Mouse (Mus musculus): ENCODE results near the gene Plppr2.

The Plppr2 gene

DNA sequence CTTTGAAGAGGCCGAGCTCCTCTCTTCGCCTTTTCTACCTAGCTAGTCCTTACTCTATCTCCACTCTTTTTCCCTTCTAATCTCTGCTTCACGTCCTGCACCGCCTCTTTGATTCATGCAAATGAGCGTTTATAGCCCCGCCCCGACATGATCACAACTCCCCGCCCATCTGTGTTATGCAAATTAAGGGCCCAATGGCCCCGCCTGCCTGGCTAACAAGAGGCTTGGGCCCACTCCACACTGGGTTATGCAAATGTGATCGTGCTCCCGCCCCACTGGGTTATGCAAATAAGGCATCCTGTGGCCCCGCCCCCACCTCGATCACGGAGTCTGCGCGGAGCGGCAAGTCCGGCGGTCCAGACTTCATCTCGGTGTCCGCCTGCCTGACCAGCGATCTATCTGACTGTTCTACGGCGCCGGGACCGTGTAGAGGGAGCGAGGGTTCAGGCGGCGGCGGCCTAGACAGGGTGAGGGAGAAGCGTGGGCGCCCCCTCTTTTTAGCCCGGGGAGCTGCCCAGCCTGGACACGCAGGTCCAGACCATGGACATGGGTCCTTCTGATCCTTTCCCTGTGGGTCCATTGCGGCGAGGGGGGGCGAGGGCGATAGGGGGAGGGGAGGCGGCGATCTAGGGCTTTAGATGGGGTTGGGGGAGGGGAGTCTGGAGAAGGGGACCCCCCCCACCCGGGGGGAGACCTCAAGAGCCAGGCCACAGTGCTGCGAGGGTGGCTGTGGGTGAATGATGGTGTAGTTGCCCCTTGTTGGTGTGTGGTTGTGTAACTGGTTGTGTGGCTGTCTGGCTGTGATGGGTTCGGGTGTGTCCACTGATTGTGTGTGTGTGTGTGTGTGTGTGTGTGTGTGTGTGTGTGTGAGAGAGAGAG lies at the start of gene Plppr2:
Gene Plppr2 (plus strand): TSS at position 342 of the 879 bp plus-strand sequence.
- DNase-seq (ENCODE audit: low spot score in 2 of 2): peak; percentile 94 to 97

DNA sequence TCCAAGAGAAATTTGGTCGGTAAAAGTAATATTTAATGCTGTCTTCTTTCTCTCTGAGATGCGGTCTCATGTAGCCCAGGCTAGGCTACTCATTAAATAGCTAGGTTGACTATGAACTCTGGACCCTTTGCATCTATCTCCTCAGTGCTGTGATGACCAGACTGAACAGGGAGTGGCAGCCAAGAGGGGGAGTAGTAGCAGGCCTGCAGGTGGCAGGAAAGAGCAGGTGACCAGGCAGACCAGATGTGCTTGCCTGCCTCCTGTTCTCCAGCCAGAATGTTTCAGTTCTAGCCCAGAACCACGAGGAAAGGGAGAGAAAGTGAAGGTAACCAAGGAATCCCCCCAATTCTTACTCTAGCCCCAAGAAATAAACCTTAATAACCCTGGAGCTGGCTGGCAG lies 47.6 kb upstream of the Plppr2 start:
- DNase-seq (ENCODE audit: low spot score in 2 of 2): no peak

DNA sequence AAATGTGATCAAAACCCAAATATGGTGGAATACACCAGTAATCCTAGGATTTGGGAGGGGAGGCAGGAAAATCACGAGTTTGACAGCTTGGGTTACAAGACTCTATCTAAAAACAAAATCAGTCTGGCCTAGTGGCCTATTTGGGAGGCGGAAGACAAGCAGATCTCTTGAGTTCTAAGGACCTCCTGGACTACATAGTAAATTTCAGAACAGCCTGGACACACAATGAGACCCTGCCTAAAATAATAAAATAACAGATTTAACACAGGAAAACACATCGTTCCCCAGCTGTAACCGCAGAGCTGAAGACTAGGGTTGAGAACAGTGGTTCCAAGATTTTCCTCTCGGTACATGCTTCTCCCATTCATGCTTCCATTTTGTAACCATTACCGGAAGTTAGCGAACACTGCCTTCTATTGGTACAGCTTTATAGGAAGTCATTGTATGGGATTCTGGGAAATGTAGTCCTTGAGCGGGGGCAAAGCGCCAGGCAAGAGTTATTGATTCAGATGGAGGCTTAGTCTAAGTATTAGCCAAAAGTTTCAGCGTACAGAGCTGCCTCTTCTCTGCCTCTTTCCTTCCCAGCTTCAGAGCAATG lies 35.5 kb upstream of the Plppr2 start:
- DNase-seq (ENCODE audit: low spot score in 2 of 2): no peak

DNA sequence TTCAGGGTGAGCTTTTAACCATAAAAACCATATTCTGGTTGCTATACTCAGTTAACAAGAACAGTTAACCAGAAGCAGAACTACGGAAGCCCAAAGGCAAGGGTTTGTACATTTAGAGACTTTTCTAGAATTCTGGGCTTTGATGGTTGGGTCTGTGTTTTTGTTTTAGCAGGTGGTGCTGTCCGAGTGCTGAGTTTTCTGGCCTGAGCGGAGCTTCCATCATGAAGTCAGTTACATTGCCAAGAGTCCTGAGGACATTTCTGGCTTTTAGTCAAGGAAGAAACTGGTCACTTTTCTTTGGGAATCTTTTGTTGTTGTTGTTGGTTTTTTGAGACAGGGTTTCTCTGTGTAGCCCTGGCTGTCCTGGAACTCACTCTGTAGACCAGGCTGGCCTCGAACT lies 32.8 kb upstream of the Plppr2 start:
- no peak for DNase-seq (ENCODE audit: low spot score in 2 of 2)

DNA sequence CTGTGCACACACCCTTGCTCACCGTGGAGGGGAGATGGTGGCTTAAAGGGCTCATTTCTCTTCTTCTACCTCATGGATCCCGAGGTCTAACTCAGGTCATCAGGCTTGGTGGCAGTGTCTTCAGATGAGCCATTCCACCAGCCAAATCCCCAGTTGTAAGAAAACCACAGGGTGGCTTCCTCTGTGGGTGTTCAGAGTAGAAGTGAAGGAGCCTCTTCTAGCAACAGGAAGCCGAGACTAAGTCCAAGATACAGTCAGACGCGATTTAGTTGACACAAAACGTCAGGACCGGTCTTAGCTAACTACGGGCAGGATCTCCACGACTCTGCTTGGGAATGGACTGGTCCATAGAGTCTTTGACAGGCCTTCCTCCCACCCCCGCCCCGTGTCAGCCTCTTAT lies 28.6 kb upstream of the Plppr2 start:
- no peak for DNase-seq (ENCODE audit: low spot score in 2 of 2)

DNA sequence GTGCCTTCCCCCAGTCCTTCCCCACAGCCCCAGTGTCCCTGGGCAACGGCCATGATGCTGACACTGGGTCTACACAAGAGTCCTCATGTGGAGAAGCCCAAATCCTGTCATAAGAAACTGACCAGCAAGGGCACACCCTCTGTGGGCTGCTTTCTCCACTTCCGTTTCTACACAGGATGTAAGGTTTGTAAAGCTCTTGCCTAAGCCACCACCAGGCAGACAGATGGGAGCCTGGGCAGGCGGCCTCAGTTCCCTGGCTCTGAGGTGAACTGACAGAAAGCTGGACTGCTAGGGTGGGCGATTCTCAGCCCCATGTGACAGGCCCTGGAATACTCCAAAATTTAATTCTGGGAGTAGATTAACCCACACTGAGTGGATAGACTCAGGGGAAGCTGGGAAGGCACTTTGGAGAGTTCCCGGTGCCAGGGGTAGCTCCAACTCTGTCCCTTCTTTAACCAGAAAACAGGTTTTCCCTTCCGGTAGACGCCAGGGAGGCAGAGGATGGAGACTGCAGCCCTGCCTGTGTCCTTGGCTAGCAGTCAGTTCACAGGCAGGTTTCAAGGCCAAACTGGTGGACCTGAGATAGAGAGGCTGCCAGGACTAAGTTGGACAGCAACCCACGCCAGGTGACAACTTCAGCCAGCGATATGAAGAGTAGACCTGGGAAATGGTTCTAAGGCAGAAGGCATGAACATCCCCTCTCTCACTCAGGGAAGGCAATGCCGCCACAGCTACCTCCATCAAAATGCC lies 27.2 kb upstream of the Plppr2 start:
- no peak for DNase-seq (ENCODE audit: low spot score in 2 of 2)

DNA sequence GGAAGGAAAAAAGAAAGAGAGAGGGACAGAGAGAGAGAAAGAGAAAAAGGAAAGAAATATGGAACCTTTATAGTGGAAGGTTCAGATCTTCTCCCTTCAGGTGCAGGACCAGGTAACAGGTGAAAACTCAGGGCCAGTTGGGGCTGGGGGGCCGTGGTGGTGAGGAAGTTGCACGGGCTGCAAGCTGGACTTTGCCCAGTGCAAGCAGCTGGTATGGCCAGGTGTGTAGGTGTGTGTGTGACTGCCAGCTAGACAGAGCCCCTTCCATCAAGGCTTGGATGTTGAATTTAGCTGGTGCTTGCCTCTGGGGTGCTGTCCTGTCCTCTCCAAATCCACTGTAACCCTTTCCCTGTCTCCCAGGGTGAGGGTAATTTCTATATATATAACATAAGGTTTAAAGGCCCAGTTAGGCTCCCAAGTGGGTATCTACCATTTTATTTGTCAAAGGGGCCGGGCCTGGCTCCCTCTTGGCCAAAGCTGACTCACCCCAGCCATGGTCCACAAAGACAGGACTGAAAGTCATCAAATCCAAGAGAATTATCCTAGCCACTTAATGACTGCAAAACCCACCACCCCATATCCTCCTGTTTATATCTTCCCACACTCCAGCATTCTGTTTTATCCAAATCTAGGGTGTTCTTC lies 19.9 kb upstream of the Plppr2 start:
- DNase-seq (ENCODE audit: low spot score in 2 of 2): no peak

DNA sequence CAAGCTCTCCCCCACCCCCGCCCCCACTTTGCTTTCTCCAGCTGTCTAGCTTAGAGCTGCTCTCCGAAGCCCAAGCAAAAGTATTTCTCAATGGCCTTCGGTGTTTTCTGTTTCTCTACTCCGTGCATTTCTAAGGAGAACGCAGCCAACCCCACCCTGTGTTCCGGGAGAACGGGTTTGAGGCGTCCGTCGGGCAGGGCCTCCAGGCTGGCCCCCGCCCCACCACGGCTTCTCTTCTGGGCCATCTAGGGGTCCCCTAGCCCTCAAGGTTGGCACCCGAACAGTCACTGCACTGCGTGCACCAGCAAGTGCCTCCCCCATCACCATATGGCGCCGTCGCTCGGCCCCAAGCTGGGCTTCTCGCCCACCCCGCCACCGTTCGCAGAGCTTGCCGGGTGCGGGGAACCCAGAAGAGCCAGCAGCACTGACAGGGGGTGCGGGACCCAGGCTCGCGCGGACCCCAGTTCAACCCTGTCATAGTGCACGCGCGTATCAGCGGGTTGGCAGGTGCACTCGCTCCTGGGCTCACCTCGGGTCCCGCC lies 19.3 kb upstream of the Plppr2 start:
- peak in 1 of 2 experiments; percentile 34 for DNase-seq (ENCODE audit: low spot score in 2 of 2)

DNA sequence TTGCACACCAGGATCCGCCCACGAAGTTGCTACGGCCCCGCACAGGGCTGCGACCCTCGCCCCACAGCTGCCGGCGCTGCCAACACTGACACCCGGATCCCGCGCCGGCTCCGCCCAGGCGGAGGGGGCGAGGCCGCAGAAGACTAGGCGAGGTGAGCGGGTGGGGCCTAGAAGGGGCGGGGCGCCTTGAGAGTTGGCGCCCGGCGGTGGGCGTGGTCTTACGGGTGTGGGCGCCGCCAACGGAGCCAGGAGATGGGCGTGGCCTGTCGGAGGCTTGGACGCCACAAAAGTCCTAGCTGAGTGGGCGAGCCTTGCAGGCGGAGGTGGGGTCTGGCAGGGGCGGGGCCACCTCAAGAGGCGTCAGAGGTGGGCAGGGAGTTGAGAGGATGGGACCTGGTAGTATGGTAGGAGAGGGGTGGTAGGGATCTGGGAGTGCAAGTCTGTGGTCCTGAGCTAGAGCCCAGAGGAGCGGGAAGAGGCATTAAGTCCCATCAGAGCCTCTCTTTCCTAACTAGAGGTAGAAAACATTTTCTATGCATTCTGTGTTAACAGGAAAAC lies 18.7 kb upstream of the Plppr2 start, which contains the start of gene Rab3d:
Gene Rab3d (minus strand): TSS at position 158 of the 558 bp plus-strand sequence.
- peak; percentile 95 to 96 for DNase-seq (ENCODE audit: low spot score in 2 of 2)

DNA sequence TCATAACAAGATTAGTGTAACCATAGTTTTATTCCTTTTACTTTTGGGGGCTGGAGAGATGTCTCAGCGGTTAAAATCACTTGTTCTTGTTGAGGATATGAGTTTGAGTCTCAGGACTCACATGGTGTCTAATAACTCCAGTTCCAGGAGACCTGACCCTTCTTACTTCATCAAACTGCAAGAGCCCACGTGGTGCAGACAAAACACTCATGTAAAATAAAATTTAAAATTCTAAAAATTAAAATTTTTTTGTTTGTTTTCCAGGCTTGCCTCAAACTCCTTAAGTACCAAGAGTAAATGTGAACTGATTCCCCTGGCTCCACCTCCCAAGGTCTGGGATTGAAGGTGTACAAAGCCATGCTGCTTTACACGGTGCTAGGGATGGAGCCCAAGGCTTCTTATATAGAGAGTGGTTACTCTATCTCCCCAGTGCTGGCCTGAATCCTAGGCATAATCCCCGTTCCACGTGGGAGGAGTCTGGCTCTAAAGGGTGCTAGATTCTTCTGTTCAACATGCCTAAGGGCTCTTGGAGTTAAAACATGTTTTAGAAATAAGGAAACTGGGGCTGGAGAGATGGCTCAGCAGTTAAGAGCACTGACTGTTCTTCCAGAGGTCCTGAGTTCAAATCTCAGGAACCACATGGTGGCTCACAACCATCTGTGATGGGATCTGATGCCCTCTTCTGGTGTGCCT lies 18.0 kb upstream of the Plppr2 start:
- no peak for DNase-seq (ENCODE audit: low spot score in 2 of 2)

DNA sequence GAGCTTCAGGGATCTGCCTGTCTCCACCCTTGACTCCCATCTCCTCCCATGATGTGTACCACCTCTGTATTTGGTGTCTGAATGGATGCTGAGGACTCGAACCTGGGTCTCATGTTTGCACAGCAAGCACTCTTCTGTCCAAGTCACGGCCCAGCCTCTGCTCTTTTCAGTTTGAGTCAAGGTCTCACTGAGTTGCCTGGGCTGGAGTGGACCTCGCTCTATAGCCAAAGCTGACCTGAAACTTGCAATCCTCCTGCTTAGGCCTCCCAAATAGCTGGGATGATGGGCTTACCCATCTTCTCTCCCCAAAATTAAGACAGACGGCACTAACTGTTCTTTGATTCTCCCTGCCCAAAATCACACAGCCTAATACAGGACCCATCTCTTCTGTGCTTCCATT lies 13.8 kb upstream of the Plppr2 start:
- no peak for DNase-seq (ENCODE audit: low spot score in 2 of 2)

DNA sequence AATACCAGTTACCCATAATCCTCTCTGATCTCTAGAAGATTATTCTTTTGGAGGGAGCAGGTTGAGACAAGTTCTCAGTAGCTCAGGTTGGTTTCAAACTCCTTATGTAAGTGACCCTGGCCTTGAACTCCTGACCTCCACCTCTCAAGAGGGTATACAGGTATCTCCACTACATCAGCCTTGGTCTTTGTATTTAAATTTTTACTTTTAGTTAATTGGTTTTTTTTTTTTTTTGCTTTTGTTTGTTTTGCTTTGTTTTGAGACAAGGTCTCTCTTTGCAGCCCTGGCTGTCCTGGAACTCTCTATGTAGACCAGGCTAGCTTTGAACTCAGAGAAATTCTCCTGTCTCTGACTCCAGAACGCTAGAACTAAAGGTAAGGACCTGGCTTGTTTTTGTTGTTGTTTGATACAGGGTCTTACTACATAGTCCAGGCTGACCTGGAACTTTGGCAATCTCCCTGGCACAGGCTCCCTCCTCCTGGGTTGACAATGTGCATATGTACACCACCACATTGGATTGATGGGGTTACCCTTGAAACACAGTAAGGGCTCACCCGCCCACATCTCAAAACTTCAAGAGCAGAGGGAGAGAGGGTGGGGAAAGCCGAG lies 13.2 kb upstream of the Plppr2 start:
- DNase-seq (ENCODE audit: low spot score in 2 of 2): no peak

DNA sequence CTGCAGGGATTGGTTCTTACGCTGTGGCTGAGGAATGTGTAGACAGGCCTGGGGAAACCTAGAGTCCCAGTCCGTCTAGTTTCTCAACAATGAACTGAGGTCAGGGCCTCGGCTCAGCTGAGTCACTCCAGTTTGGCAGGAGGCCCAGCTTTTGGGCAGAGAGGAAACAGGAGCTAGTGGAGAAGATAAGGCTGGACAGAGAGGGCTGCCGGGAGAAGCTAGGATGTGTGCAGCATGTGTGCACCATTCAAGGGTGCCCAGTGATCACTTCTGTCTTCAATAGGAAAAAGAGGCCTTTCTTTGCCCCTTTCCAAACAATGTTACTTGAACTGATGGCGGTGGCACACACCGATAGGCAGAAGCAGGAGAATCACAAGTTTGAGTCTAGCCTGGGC lies 12.7 kb upstream of the Plppr2 start:
- DNase-seq (ENCODE audit: low spot score in 2 of 2): peak; percentile 87 to 90

DNA sequence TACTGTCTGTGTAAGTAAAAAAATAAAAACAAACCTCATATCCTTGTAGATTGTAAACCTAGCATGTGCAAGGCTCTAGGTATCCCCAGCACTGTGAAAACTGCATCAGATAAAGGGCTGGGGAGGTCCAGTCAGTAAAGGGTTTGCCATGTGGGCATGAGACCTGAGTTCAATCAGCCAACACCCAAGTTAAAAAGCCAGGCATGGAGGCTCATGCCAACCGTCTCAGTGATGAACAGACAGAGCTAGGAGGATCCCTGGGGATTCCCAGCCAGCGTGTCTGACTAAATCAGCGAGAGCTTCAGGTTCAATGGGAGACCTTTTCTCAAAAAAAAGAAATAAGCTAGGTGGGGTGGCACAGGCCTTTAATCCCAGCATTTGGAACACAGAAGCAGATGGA lies 11.8 kb upstream of the Plppr2 start:
- DNase-seq (ENCODE audit: low spot score in 2 of 2): no peak

DNA sequence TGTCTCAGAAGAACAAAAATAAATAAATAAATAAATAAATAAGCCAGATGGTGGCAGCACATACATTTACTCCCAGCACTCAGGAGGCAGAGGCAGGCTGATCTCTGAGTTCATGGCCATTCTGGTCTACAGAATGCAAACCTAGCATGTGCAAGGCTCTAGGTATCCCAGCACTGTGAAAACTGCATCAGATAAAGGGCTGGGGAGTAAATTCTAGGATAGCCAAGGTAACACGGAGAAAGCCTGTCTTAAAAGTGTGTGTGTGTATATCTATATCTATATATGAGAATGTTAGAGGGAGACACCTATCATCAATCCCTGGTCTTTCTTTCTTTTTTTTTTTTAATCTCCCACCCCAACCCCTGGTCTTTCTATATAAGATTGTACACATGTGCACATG lies 11.3 kb upstream of the Plppr2 start:
- DNase-seq (ENCODE audit: low spot score in 2 of 2): no peak

DNA sequence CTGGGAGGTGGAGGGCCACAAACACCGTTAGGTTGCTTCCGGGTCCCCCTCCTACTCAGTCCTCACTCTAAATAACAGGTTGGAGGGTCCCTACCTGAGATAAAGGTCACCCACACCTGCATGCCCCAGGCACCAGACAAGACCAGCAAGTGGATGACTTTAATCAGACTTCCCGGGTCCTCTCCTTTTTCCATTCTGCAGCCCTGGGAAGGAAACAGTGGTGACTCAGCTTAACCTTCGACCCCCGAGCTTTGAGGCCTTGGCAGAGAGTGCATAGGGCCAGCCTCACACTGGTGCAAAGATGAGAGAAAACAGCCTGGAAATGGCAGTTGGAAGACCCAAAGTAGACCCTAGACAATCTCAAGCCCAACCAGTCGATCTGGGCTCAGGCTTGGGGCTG lies 10.7 kb upstream of the Plppr2 start:
- DNase-seq (ENCODE audit: low spot score in 2 of 2): no peak

DNA sequence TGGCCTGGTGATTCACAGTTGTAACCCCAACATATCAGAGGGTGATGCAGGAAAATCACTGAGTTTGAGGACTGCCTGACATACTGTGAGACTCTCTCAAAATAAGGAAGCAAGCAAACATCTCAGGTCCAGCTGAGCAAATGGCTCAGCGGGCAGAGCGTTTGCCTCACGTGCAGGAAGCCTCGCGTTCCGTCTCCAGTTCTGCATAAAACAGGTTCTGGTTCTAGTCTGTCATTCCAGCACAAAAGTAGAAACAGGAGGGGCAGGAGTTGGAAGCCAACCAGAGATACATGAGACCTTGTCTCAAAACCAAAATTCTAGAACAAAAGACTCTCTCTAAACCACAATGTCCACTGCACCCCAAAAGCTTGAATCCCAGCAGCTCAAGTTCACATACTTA lies 10.0 kb upstream of the Plppr2 start:
- DNase-seq (ENCODE audit: low spot score in 2 of 2): no peak

DNA sequence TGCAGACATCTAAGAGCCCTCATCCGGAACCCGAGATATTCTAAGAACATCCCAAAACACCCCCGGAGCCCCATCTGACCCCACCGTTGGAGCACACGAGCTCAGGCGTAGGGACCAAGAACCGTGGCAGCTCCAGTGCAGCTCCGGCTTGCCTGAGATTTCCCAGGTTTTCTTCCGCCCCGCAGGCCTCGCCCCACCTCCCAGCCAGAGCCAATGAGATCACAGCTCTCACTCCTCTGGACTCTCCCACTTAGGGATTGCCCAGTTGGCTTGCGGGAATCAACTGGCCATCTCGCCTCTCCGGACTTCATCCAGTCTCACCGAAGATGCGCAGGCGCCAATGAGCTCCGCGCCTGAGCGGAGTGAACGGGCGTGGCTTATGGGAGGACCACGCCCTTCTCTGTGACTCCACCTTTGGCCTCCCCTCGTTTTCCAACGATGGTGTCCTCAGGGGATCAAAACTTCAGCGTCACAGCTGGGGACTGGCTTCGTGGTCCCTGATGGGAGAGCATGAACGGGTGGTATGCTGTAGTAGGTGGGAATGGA lies 9.6 kb upstream of the Plppr2 start, which contains the start of the genes Ccdc159 and Tmem205:
Gene Ccdc159 (plus strand): TSS at position 264 of the 546 bp plus-strand sequence.
Gene Tmem205 (minus strand): TSS at position 349 of the 546 bp plus-strand sequence.
- peak; percentile 90 to 93 for DNase-seq (ENCODE audit: low spot score in 2 of 2)

DNA sequence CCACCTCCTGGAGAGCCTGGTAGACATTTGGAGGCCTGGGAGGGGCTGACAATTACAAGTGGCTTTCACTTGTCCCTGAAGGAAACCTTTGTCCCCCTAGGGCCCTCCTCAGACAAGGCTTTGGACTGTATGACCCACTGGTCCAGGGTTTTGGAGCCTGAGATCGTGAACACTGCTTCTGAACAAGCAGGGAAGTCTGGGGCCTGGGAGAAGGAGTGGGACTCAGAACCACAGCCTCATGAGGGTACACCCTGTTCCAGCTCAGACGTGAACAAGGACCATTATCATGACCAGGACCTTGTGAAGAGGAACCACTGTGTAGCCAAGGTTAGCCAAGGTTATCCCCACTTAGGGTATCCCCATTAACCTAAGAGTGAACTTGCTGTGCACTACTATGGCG lies 7.6 kb upstream of the Plppr2 start:
- no peak for DNase-seq (ENCODE audit: low spot score in 2 of 2)

DNA sequence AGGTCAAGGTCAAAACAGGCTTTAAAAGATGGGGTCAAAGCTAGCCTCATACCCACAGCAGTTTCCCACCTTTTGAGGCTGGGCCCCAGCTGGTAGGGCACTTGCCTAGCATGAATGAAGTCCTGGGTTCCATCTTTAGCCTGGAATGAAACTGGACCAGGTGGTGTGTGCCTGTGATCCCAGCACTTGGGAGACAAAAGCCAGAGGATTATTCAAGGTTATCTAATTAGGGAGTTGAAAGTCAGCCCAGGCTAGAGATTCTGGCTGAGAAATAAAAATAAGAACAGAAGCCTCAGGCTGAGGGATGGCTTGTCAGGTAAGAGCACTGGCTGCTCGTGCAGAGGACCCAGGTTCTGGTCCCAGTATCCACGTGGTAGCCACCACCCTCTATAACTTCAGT lies 4.8 kb upstream of the Plppr2 start:
- no peak for DNase-seq (ENCODE audit: low spot score in 2 of 2)

Data from urinary bladder, postnatal 4 days (tissue).